Mouse (Mus musculus) inflammation-experienced regulatory T-cells, adult 6 months (primary cell): ENCODE data around the gene Tent4b. TPM values are rescaled to one million over a fixed set of nuclear protein-coding genes. Genes with fewer than 3 reads are reported as not detected.

Source experiments
- ATAC-seq: one replicate; pipeline ENCODE4 v1.8.0; 2017
- polyA plus RNA-seq, 3 experiments: library from polyadenylated mRNA; unstranded; fragments of 100-300 nt; shearing (Covaris generic); gene quantifications; one replicate each; pipeline ENCODE4 v1.2.1; 2017

The Tent4b gene
- polyA plus RNA-seq, 3 experiments from 2014 or later: 9.6 to 15.0 (median 10.2) TPM

DNA sequence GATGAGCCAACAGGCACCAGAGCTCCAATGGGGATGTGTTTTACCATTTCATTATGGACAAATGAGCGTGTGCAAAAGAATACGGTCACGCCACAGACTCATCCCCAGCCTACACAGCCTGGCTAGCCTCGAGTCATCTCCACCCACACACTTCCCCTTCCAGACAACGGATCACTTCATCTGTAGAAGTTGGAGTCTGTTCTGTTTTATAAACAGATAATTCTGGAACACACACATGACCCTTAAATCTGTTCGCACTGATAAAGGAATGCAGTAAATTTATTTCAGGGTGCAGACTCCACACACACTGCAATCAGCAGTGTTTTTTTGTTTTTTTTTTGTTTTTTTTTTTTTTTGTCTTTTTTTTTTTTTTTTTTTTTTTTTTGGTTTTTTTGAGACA is 80.7 kb downstream of the Tent4b start:
- peak; percentile 94 for ATAC-seq

DNA sequence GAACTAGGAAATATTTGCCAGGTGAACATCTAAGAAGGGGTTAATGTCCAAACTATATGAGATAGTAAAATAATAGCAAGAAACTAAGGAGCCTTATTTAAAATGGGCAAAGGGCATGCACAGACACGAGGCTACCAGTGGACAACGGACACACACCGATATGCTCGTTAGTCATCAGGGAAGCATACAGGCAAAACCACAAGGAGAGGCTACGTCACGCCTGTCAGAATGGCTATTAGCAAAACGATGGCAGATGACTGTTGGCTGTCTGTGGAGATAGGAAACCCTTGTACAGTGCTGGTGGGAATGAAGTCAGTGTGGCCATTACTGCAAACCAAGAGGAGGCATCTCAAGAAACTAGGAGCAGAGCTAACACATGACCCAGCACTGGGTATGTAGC is 81.9 kb downstream of the Tent4b start:
- no peak for ATAC-seq

DNA sequence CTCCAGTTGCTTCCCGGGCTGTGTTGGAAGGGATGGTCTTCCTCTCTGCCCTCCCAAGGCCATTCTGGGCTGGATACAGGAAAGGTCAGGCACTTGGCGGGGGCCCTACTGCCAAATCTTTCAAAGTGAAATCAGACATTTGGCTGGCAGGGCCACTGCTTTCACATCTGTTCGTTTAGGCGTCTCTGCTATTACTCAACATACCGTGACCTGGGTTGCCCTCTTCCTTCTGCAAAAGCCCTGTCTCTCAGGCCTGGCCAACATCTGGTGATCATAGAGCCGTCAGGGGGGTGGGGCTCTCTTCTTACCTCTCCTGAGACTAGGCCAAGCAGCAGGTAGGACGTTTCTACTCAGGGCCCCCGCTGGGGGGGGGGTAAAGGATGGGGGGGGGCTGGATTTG is 83.7 kb downstream of the Tent4b start:
- ATAC-seq: no peak

DNA sequence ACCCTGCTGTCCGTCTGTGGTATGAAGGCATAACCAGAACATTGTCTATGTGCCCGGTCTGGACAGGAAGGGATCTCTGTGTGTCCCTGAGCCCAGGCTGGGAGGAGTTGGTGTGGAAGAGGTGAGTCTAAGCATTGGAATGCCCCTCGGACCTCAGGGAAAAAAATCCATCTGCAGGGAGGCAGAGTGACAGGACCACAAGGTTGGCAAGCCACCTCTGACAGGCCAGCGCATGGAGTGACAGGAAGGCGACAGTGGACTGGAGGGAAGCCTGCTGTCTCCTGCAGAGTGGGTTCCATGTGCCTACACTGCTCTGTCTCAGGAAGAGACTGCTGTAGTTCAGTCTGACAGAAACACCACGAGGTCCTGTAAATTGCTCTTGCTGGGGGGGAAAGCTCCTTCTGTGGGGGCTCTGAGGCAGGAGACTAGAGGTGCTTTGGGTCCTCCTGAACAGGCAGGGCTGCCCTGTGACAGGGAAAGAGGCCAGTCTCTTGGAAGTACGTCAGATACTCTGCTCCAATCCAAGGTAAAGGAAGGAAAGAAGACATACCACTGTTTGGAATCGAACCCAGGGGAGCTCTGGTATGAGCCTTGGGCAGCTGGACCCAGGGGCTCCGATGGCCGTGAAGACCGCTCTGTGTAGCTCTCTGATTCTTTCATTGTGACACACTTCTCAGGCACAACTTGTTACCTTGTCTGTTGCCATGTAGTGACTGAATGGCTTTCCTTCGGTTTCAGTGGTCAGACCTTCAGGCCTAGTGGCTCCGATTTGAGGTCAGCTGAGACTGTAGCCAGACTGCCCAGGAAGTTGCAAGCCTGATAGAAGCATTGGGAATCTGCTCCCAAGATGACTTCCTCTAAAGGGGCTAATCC is 84.5 kb downstream of the Tent4b start:
- no peak for ATAC-seq

DNA sequence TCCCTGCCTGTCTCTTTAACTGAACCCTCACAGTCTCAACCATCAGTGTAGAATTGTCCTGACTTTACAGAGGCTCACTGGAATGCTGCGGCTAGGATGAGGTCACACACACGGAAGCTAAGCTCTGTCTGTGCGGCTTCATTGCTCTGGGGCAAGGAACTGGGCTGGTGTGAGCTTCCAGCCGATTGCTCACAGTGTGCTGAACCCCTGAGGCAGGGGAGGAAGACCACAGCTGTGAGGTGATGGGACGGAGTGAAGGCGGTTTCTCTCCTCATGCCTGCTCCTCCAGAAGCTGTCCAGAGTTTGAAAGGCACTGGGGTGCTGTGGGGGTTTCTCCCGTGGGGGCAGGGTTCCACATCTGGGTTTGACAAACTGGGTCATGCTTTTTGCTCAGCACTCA is 85.7 kb downstream of the Tent4b start:
- no peak for ATAC-seq

DNA sequence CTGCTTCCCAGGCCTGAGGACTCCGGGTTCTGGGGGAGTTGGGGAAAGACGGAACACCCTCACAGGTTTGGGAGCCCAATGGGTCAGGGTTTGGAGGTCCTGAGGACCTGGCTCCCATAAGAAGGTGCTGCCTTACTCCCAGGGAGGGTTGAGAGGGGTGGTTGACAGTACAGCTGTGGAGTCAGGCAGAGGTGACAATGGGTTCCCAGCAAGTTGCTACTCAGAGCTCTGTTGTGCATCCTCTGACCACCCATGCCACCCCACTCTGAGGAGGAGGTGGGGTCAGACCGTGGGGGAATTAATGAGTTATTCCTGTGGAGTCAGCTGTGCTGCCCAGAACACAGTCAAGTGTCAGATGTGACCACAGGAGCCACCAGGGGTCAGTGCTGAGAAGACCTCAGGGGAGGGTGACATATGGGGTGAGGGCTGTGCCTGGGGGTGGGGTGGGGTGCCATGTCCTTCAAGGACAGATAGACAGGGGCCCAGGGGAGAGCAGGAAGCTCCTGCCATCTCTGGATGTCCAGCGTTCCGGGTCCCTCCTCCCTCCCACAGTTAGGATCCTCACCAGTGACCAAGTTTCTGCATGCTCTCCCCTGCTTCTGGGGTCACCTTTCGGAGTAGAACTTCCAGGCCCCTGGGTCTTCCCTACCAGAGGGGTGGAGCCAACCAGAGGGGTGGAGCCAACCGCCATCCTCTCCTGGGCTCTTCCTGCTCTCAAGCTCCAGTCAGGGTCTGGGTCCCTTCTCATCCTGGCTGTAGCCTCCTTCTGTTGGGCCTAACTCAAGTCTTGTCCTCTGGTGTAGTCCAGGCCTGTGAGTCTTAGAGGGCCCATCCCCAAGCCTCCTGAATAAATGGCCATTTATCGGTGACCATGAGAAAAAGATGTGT is 86.7 kb downstream of the Tent4b start:
- no peak for ATAC-seq

DNA sequence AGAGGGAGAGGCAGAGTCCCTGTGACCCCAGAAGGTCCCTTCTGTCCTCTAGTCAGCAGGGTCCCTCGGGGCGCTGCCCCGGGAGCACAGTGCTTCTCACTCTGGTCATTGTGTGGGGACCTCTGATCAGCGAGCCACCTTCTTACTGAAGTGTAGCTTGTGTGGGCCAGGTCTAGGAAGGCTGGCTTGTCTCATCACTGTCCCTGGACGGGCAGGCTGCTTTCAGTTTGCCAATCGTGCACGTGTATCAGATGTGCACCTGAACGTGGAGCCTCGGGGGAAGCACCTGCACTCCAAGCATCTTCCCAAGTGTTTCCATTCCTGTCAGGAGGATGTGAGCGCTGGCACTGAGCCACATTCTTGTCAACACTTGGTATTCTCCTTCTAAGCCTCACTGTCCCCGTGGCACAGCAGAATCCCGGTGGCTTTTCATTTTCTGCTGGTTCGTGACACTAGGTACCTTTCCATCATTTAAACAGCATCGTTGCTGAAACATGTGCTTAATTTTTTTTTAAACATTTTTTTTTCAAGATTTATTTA is 87.5 kb downstream of the Tent4b start:
- no peak for ATAC-seq

DNA sequence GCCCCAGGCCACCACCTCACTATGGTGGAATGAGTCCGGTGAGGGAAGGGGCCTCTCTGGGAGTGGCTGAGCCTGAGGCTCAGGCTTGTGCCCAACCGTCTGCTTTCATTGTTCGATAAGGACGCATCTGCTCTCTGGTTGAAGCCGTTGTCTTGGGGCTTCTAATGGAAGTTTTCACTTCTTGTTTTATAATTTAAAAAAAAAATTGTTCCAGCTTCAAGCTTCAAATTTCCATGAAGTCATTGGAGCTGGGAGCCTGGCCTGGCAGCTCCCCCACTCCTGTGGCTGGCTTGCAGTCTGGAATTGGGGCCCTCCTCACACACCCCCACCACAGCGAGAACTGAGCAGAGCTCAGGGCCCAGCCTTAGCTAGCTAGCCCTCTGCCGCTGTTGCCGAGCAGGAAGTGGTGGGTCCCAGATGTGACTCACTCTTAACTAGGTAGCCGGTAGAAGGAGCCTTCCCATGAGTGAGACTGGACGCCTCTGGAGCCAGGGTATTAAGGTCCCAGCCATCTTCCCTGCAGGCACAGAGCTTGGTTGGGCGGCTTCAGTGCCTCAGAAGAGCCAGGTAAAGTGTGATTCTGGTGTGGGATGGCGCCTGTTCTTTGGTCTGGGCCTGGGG is 89.7 kb downstream of the Tent4b start:
- peak; percentile 81 for ATAC-seq

DNA sequence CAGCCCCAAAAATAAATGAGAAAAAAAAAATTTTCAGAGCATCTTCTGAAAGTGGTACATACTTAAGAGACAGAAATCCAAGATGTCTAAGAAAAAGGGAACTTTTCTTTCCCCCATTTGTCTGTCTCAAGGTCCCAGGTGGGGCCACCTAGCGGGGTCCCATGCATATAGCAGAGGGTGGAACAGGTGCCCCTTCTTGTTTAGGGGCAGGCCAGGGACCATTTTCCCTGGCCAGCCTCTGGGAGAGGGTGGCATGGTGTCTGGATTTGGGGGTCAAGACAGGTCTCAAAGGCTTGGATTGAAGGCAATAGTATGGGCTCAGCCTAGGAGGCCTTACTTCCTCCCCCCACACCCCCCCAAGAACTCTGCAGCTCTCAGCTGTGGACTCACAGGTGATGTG is 90.9 kb downstream of the Tent4b start:
- ATAC-seq: peak; percentile 18

DNA sequence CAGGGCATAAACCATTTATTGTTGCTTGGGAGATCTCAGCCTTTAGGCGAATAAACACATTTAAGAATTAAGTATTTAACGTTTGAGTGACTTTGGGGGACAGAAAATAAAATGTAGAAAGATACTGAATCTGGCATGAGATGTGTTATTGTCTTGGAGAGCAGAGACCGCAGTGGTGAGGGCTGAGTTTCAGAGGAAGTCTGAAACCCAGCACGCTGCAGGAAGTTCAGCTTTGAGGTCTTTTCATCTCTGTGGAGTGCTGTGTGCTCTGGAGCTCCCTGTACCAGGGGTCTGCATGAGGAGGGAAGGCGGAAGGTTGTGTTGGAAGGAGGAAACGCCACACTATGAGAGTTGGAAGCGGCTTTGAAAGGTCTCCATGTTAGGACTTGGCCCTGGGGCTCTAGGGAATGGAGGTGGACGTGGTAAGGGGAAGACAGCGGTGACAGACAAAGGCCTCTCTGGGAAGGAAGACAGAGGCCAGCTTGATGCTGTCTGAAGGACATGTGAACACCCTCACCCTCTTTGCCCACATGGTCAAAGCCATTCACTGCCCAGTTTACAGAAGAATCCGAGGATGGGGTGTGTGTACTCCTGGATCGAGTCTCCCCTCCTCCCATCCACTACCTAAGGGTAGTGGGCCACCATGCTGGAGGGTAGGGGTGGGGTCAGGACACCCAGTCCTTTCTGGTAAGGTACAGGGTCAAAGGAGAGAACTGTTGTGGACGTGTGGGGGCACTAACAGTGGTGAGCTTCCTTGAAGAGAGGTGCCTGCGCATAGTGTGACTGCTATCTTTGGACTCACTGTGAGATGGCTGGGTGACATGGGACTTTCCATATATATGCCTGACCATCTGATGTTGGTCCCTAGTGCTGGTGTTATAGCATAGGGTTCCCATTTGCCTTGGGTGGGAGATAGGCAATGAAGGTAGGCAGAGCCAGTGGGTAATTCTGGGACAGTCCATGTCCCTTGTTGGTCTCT is 91.6 kb downstream of the Tent4b start:
- peak; percentile 54 for ATAC-seq

DNA sequence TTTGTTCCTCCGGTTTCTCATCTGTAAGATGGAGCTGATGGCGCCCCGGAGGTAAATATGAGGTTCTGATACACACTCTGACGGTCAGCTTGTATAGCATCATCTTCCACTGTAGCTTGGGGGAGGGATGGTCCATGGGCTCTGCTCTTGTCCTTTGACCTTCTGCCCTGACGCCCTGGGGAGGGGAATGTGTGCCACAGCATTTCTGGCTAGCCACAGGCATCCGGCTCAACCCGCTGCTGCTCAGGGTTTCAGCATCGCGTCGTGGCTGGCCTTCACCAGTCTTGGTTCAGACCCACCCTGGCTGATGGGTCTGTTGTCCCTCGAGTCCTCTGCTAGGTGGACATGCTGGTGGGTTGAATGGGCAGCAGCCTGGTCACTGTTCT is 92.3 kb downstream of the Tent4b start:
- ATAC-seq: no peak

DNA sequence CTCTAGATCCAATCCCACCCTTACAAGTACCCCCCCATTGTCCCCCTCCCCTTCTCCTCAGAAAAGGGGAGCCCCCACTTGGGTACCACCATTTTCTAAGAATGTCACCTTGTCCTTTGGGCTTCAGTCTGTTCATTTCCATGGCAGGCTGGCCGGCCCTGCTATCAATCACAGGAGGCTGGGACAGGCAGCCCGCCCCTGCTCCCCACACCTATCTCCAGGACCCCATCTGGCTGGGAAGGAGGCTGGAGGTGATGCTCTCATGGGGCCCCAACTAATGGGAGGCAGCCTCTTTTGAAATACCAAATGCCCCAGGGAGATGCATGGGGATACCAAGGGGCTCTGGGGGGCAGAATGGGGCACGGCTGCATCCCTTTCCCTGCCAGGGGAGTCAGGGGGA is 93.9 kb downstream of the Tent4b start:
- no peak for ATAC-seq

DNA sequence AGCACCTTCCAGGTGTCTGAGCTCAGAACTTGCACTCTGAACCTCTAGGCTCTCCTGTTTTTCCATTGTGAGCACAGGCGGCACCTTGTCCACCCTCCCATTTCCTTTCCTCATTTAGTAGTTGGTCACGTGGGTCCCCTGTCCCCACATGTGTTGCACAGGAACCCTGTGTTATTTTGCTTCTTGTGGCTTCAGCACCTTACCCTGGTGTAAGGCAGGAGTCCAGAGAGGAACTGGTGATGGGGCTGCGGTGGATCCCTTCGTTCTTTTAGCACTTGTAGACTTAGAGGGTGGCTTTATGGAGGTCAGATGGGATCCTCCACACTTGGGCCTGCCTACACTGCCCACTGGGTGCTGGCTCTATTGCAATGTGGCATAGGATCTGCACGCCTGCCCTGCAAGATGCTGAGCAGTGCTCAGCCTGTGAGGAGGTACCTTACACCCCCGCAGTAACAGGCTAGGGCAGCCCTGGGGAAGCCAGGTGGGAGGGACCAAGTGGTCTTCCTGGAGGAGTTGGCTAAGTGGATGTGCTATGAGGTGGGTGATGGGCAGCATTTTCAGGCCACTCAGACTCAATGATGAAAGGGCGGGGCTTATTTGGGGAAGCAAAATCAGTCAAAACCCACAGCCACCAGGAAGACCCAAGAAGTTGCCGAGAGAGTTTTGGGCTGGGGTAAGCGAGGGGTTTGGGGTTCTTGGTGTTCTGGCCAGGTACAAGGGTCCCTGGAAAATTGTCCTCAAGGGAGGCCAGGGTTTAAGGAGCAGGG is 94.8 kb downstream of the Tent4b start:
- peak; percentile 39 for ATAC-seq

DNA sequence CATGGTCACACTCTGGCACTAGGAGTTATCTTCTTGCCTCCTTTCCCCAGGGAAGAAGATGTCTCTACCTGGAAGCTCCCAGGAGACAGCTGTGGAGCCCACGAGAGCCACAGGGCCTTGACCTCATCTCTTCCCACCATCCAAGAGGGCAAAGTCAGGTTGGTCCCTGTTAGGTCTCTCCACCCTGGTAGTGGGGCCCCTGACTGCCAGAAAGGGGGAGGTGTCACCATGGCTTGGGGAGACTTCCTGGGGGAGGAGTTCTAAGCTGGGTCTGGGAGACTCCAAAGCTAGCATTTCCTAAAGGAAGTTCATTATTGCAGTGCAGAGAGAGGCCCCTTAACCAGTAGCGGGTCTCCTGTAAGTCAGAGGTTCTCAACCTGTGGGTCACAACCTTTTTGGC is 96.0 kb downstream of the Tent4b start:
- ATAC-seq: no peak

DNA sequence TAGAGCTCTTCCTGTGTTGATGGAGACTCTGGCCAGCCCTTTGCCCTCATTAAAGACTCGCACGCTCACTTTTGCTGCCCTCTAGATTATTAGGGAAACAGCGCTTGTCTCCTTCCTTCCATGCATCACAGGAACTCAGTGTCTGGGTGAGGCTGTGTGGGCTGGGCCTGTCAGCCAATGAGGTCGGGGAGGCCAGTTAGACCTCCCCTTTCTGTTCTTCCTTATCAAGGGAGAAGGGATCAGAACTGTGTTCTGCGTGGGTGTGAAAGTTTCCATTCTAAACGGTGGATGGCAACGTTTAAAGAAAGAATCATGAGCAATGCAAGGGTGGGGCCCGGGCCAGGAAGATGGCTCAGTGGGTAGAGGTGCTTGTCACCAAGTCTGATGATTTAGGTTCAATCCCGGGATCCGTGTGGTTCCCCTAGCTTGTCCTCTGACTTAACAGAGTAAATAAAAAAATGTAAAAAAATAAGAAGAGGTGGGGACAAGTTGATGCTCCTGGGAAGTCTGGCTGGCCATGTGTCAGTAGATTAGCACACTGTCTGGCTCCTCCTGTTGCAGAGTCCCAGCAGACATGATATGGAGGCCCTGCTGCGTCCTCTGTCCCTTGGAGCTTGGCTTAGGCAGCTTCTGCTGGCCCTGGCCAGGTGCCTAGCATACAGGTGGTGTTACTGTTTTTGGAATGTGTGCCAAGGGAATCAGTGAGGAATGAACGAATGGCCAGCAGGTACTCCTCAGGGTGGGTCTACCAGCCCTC is 99.1 kb downstream of the Tent4b start:
- peak; percentile 64 for ATAC-seq

DNA sequence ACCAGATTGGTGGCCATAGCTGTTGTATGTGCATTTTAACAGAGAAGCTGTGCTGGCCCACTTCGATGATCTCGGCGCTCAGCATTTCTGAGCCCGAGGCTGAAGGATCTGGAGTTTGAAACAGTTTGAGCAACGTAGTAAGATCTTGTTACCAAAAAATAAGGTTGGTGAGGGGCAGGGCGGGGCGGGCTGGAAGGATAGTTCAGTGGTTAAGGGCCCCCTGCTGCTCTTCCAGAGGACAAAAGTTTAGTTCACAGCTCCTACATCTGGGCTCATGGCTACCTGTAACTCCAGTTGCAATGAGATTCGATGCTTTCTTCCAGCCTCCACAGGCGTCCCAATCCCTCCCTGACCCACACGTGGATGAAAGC is 99.7 kb downstream of the Tent4b start:
- ATAC-seq: no peak

DNA sequence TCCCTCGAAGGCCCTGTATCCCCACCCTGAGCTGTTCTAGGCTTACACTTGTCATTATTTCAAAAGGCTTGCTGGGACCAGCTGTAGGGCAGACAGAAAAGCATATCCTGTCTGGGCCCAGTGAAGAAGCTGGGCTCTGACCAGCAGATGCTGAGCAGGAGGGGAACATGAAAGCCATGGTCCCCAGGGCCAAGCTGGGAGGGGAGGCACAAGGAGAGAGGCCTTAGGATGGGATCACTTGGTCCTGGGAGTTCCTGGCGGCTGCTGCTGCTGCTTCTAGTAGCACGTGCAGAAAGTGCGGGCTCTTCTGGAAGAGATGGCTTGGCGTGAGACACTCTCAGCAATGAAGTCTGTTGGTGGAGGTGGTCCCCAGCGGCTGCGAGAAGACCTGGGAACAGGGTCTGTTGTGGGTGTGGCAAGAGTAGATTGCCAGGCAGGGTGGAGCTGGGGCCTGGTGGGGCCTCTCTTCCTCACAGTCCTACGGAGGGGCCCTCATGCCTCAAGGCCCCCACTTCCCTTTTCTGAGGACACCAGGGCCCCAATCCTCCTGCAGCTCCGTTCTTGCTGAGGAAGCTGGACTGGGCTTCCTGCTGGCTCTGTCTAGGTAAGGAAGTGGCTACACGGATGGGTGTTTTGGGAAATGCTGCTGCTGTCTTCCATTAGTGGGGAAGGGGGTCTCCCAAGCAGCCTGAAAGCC is 101.0 kb downstream of the Tent4b start:
- ATAC-seq: no peak

DNA sequence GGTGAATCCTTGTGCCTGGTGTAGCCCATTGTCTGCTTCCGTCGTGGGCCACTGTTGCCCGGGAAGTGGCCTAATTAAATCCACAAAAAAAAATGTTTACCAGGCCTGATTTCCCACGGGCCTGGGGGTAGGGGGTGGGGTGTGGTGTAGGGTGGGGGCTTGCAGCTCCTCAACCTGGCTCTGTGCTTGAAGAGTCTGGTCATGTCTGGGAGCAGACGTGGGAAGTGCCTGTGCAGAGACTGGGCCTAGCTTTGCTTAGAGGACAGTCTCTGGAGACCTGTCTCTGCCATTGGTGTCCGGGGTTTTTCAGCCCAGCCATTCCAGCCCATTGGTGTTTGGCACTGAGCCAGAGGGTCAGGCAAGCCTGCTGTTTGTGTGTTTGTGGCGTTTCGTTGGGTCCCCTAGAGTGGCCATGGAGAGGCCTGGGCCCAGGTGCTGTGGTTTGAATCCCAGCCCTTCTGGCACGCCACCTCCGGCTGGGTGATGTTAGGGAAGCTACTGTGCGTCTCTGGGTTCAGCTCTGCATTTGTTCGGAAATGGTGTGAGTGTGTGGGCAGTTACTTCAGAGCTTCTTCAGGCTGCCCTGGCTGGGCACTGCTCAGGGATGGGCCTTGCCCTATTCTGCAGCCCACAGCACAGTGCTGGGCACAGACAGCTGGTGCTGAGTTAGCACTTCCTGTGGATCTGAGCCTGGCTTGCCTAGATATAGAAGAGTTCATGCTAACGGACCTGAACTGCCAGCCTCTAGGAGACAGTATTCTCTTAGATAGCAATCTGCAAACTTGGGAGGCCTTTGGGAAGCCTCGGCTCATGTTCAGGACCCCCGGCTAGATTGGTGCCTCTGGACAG is 102.8 kb downstream of the Tent4b start:
- no peak for ATAC-seq

DNA sequence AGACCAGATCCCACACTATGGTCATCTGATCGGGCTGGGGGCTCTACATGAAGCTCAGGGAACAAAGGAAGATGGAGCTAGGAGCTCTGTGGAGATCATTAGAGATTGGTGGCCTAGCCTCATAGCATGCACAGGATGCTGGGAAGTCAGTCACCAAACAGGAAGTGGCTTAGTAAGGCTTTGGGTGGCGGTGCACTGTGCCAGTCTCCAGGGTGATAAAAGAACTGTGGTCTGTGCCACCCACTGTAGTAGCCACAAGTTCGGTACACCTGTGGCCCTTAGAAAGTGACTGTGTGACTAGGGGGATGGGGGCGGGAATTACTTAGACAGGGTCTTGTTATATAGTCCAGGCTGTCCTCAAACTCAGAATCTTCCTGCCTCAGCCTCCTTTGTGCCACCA is 106.8 kb downstream of the Tent4b start:
- peak; percentile 88 for ATAC-seq
